Mouse (Mus musculus): ENCODE results near the gene Tmc7. TPM values are rescaled to one million over a fixed set of nuclear protein-coding genes. Genes with fewer than 3 reads are reported as not detected.

Tmc7 gene
- 6.3 and 8.8 TPM in 2 replicates for polyA plus RNA-seq (2012; rRNA removed)

DNA sequence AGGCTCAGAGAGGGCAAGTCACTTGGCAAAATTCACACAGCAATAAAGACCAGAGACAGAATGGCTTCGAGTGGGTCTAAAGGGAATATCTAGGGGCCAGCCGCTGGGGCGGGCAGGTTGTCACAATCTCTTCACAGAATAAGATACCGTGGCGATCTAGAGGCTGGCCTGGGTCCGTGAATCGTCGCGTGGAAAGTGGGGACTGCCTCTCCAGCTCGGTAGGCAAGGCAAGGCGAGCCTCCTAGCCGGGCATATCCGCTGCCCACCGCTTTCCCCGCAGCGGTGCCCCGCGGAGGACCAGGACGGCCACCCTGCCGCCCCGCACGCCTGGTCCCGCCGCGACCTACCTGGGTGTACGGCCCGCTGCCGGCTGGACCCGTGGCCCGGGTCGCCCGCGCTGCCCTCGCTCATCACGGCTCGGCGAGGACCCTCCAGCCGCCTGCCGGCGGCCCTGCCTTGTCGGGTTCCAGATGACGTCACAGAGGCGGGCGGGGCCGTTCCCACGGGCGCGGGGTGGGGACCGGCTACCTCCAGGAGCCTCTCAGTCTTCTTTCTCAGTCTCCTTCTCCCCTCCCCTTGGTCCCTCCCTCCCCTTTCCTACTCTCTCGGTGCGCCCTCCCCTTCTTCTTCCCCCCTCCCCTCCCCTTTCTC is at the start of gene Tmc7:
TSS of gene Tmc7 (minus strand) at position 480 of the 651 bp plus-strand sequence.

DNA sequence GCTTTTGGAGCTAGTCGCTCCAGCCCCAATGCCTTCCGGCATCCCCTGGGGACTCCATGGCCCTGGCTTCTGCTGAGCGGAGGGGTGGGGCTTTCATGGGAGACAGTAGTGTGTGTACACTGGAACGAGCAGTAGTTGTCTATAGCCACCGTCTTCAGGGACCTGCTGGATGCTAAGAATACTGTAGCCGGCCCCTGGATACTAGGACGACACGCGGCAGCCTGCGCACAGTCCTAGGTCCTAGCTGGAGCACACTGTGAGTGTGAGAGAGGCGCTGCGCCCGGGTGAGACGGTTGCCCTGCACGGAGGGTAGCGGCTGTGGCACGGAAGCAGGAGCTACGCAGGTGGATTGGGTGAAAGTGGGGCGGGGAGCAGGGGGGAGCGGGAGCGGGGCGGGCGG is 12.7 kb upstream of the Tmc7 start, which contains the start of gene Tmc5:
TSS of gene Tmc5 (plus strand) at position 97 of the 400 bp plus-strand sequence.

DNA sequence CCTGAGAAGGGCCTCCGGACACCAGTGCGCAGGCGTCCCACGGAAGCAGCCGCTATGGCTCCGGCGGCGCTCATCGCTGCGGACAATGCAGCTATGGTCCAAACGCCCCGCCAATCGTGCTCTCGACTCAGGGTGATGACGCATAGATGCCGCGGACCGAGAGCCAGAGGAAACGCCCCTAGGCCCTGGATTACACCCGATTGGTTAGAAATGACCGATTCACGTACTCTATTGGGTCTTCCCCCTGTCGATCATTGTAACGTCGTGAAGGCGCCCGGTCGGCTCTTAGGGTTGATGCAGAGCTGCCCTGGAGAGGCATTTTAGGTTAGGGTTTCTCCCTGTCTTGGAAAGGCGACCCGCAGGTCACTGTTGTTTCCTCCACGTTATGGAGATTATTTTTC is 51.4 kb downstream of the Tmc7 start, which contains the start of gene Coq7:
TSS of gene Coq7 (minus strand) at position 179 of the 401 bp plus-strand sequence.

DNA sequence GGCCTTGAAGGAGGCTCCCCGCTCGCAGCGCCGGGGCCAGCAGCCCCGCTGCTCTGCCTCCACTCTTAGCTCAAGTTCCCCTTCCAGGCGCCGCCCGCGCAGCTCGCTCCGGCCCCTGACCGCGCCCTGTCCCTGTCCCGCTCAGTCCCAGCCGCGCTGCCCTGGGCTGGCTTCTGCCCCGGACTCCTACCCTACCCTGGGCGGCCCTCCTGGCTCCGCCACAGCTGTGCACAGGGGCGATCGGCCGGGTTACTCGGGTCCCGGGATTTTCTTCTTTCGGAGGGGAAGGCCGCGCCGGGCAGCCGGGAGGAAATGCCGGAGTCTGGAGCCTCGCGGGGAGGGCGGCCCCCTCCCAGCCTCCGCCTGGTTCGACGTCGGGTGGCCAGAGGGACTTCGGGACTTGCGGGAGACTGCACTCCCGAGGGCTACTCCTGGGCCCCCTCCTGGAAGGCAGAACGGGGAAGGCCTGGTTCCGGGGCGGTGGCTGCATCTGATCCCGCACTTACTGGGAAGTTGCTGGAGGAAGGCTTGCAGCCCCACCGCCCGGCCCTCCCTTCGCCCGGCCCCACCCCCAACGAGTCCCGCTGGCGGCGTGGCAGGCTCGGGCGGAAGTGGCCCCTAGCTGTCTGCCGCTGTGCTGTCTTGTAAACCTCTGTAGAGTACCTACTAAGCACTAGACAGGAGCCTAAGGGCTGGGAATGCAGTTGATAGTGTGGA is 92.9 kb downstream of the Tmc7 start, which contains the start of gene Itpripl2:
TSS of gene Itpripl2 (minus strand) at position 545 of the 717 bp plus-strand sequence.

Other genes starting within 250 kb of the Tmc7 start
- 1.9 and 3.6 TPM in 2 replicates for gene Syt17, start 136.5 kb downstream of the Tmc7 start, polyA plus RNA-seq (2012; rRNA removed)
- gene Itpripl2, start 92.8 kb downstream of the Tmc7 start, polyA plus RNA-seq (2012; rRNA removed): 4.2 and 5.7 TPM in 2 replicates
- 79.8 and 99.6 TPM in 2 replicates for gene Coq7, start 51.4 kb downstream of the Tmc7 start, polyA plus RNA-seq (2012; rRNA removed)
- 0.19 and 0.20 TPM in 2 replicates for gene Tmc5, start 12.6 kb upstream of the Tmc7 start, polyA plus RNA-seq (2012; rRNA removed)
- 74.3 and 76.0 TPM in 2 replicates for gene Gde1, start 121.0 kb upstream of the Tmc7 start, polyA plus RNA-seq (2012; rRNA removed)
- gene Ccp110, start 127.8 kb upstream of the Tmc7 start, polyA plus RNA-seq (2012; rRNA removed): 61.8 and 66.8 TPM in 2 replicates
- gene Vps35l, start 155.5 kb upstream of the Tmc7 start, polyA plus RNA-seq (2012; rRNA removed): 47.0 and 52.1 TPM in 2 replicates

Measured in central nervous system, embryonic 11.5 days (tissue).